Mouse (Mus musculus) limb, embryonic 12.5 days (tissue): Measurements from ENCODE around the gene Aadacl3. TPM values are rescaled to one million over a fixed set of nuclear protein-coding genes. Genes with fewer than 3 reads are reported as not detected.

Experiments
- ATAC-seq: fragments of 200-750 bp; cut with Nextera tagmentation; 2 replicates; pipeline ENCODE4 v1.8.0; 2017; ENCODE audit warnings: low read depth, moderate TSS enrichment; ENCODE audit not compliant: insufficient number of reproducible peaks, insufficient read depth, low FRiP score, low TSS enrichment
- H3K27ac ChIP-seq: fragments of 300-500 bp; sonication (generic); 2 replicates; pipeline ENCODE4 v1.5.1; 2016; ENCODE audit warnings: mild to moderate bottlenecking, moderate library complexity
- H3K27me3 ChIP-seq: fragments of 300-500 bp; sonication (generic); 2 replicates; pipeline ENCODE4 v1.6.1; 2016; ENCODE audit warnings: mild to moderate bottlenecking, moderate library complexity
- H3K36me3 ChIP-seq: fragments of 300-500 bp; sonication (generic); 2 replicates; pipeline ENCODE4 v1.6.1; 2016; ENCODE audit warnings: mild to moderate bottlenecking, moderate library complexity
- H3K4me1 ChIP-seq: fragments of 300-500 bp; sonication (generic); replicated peaks from 2 replicates; pipeline ENCODE4 v1.6.1; 2016
- H3K4me2 ChIP-seq: fragments of 300-500 bp; sonication (generic); 2 replicates; pipeline ENCODE4 v1.6.1; 2016; ENCODE audit warnings: mild to moderate bottlenecking, moderate library complexity
- H3K4me3 ChIP-seq: fragments of 300-500 bp; sonication (generic); replicated peaks from 2 replicates; pipeline ENCODE4 v1.5.1; 2016; ENCODE audit warnings: mild to moderate bottlenecking
- H3K9ac ChIP-seq: fragments of 300-500 bp; sonication (generic); replicated peaks from 2 replicates; pipeline ENCODE4 v1.6.1; 2016; ENCODE audit warnings: mild to moderate bottlenecking, moderate library complexity
- H3K9me3 ChIP-seq: fragments of 300-500 bp; sonication (generic); 2 replicates; pipeline ENCODE4 v1.6.1; 2016; ENCODE audit warnings: mild to moderate bottlenecking, moderate library complexity
- WGBS: fragments of 180-500 bp; shearing (Covaris S2); methylation state at CpG from one replicate; pipeline ENCODE4 v1.1.7; 2016; 5-methylcytosine and 5-hydroxymethylcytosine counted together
- polyA plus RNA-seq: library from polyadenylated mRNA; unstranded; fragments of >200 nt; fragmentation: Nextera tagmentation; extraction: Ambion mirVana; gene quantifications from 2 replicates; pipeline ENCODE4 v1.2.1, GENCODE M21; 2016

Gene Aadacl3
- not detected in 2 replicates for polyA plus RNA-seq

DNA sequence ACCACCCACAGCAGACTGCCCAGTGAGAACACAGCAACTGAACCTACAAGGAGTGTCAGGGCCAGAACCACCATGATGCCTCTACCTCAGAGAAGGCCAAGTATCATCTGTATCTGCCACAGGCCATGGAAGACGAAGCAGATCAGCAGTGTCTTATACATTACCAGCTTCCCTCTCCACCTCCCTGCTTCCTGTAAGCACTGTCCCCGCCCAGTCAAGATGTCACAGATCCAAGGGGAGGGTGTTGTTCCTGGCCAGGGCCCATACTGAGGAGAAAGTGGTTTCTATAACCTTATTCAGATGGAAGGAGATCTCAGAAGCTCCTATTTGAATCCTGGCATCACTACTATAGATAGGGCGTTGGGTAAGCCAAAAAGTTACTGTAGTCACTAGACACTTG is at the start of gene Aadacl3:
Aadacl3 (minus strand) TSS at position 101 of the 400 bp plus-strand sequence.
- Histone ChIP-seq H3K36me3 (no peaks in the 10 kb centered on the region), H3K4me2 (no peak within 1 kb of the TSS), H3K27ac (no peak within 1 kb of the TSS), H3K4me1 (no peaks in the 10 kb centered on the region), H3K9ac (no peak within 1 kb of the TSS), H3K9me3 (no peaks in the 10 kb centered on the region; the same call in 1 of the 2 replicates), H3K4me3 (no peak within 1 kb of the TSS), H3K27me3 (no peaks in the 10 kb centered on the region)
- no peak for ATAC-seq
- 66% methylated on average over 3 of the region's 3 CpGs for WGBS

- no peak overlapping the region for H3K27ac ChIP-seq
- H3K4me2 ChIP-seq: no peak overlapping the region
- no peaks in the 10 kb centered on the region for H3K4me1 ChIP-seq
- 86% methylated on average over 1 of the region's 1 CpGs for whole genome bisulfite sequencing
- ATAC-seq: no peak
- no peak overlapping the region for H3K9ac ChIP-seq
- H3K27me3 ChIP-seq: no peaks in the 10 kb centered on the region
- no peak overlapping the region for H3K4me3 ChIP-seq
- no peaks in the 10 kb centered on the region for H3K36me3 ChIP-seq
- no peaks in the 10 kb centered on the region for H3K9me3 ChIP-seq
Measured at GRCm38 (mm10) chr4:144506518-144506917, 43.0 kb upstream of the Aadacl3 start.

DNA sequence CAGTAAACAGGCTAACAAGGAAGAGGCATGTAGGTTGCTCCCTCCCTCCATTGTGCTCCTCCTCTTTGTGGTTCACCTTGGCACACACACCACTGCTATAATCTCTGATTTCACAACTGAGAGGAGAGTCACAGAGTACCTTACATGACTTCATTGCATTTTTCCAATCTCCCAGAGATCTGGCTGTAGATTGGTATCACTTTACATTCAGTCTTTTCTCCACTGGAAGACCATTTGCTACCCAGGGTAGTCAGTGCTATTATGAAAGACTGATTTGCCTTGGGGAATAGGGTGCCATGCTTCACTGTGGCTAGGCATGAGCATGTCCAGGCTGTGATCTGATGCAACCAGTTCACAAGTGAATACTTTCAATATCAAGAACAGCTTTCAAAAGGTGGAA is 29.8 kb upstream of the Aadacl3 start:
- Histone ChIP-seq H3K4me3 (no peak overlapping the region), H3K27ac (no peak overlapping the region), H3K4me1 (no peaks in the 10 kb centered on the region), H3K9ac (no peak overlapping the region), H3K9me3 (no peaks in the 10 kb centered on the region; the same call in 1 of the 2 replicates), H3K36me3 (no peaks in the 10 kb centered on the region), H3K4me2 (no peak overlapping the region), H3K27me3 (no peaks in the 10 kb centered on the region)
- ATAC-seq: no peak

DNA sequence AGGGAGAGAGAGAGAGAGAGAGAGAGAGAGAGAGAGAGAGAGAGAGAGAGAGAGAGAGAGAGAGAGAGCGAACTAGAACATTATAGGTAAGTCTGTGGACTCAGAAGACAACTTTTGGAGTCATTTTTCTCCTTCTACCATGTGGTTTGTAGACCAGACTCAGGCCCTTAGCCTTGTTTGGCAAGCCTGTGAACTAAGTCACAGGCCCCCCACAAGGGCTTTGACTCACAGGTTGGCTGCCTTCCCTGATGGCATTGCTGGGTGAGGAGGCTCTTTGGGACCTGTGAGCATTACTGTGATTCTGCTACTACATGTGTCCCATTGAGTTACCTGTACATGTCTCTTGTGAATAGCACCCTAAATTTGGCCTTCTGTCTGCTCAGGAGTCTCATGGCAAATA is 4.5 kb upstream of the Aadacl3 start:
- H3K4me2 ChIP-seq: no peak overlapping the region
- no peaks in the 10 kb centered on the region for H3K27me3 ChIP-seq
- H3K4me3 ChIP-seq: no peak overlapping the region
- no peaks in the 10 kb centered on the region for H3K36me3 ChIP-seq
- no peaks in the 10 kb centered on the region for H3K4me1 ChIP-seq
- ATAC-seq: no peak
- no peak overlapping the region for H3K27ac ChIP-seq
- WGBS: 83% methylated on average over 1 of the region's 1 CpGs
- no peak overlapping the region for H3K9ac ChIP-seq
- H3K9me3 ChIP-seq: no peaks in the 10 kb centered on the region; the same call in 1 of the 2 replicates

DNA sequence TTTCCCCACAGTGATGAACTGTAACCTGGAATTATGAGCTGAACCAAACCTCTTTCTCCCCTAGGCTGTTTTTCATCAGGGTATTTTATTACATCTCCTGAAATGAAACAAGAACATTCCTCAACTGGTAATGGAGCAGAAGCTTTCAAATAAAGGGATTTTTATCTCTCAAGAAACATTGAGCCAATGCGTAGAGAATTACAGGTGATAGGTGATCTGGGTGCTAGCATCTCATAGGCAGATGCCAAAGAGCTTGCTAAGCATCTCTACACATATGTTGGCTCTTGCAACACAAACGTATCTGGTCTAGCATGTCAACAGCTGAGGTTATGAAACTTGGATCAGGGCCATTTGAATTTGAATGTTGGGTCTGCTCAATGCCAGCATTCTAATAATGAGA is 1.6 kb upstream of the Aadacl3 start:
- Histone ChIP-seq H3K27ac (no peak overlapping the region), H3K4me1 (no peaks in the 10 kb centered on the region), H3K9ac (no peak overlapping the region), H3K4me2 (no peak overlapping the region), H3K27me3 (no peaks in the 10 kb centered on the region), H3K36me3 (no peaks in the 10 kb centered on the region), H3K9me3 (no peaks in the 10 kb centered on the region; the same call in 1 of the 2 replicates), H3K4me3 (no peak overlapping the region)
- WGBS: 88% methylated on average over 2 of the region's 2 CpGs
- ATAC-seq: no peak

- H3K4me1 ChIP-seq: no peaks in the 10 kb centered on the region
- H3K9ac ChIP-seq: no peak within 1 kb of the TSS
- no peak for ATAC-seq
- H3K4me3 ChIP-seq: no peak within 1 kb of the TSS
- H3K4me2 ChIP-seq: no peak within 1 kb of the TSS
- no peak within 1 kb of the TSS for H3K27ac ChIP-seq
- 75% methylated on average over 2 of the region's 2 CpGs for WGBS
- peaks cover 3% of the 10 kb centered on the region; the same call in 1 of the 2 replicates for H3K9me3 ChIP-seq
- H3K36me3 ChIP-seq: no peaks in the 10 kb centered on the region
- no peaks in the 10 kb centered on the region for H3K27me3 ChIP-seq
Measured at GRCm38 (mm10) chr4:144453217-144453616, 10.3 kb downstream of the Aadacl3 start, which contains the start of gene Gm9944. Gene Gm9944 (minus strand): TSS chr4:144453317.

DNA sequence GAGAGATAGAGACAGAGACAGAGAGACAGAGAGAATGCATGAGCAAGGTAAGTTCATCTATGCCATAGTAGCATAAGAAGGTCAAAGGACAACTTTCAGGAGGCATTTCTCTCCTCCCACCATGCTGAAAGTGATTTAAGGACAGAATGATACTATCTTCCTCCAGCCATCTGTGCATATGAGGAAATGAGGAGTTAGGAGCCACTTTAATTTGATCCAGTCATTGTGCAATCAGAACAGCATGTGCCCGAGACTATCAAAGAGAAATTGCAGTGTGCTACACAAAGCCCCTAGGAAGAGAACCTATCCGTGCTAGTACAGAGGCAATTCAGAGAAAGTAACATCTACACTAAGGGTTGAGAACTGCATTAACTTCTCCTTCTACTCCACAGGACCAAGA is 15.0 kb downstream of the Aadacl3 start:
- no peaks in the 10 kb centered on the region for H3K4me1 ChIP-seq
- no peaks in the 10 kb centered on the region for H3K36me3 ChIP-seq
- no peak for ATAC-seq
- H3K9ac ChIP-seq: no peak overlapping the region
- WGBS: 52% methylated on average over 2 of the region's 2 CpGs
- H3K27ac ChIP-seq: no peak overlapping the region
- no peaks in the 10 kb centered on the region for H3K9me3 ChIP-seq
- no peak overlapping the region for H3K4me3 ChIP-seq
- H3K4me2 ChIP-seq: no peak overlapping the region
- H3K27me3 ChIP-seq: no peaks in the 10 kb centered on the region

- peaks cover 7% of the 10 kb centered on the region; the same call in 1 of the 2 replicates for H3K9me3 ChIP-seq
- H3K27ac ChIP-seq: no peak overlapping the region
- H3K4me3 ChIP-seq: no peak overlapping the region
- WGBS: 75% methylated on average over 1 of the region's 1 CpGs
- no peak overlapping the region for H3K9ac ChIP-seq
- no peaks in the 10 kb centered on the region for H3K36me3 ChIP-seq
- ATAC-seq: no peak
- no peak overlapping the region for H3K4me2 ChIP-seq
- H3K27me3 ChIP-seq: no peaks in the 10 kb centered on the region
- H3K4me1 ChIP-seq: no peaks in the 10 kb centered on the region
Measured at GRCm38 (mm10) chr4:144441582-144441981, 22.0 kb downstream of the Aadacl3 start.

GRCm38 (mm10) chr4:144441095-144441494 is 22.5 kb downstream of the Aadacl3 start:
- ATAC-seq: no peak
- Histone ChIP-seq H3K4me2 (no peak overlapping the region), H3K27ac (no peak overlapping the region), H3K9me3 (peaks cover 7% of the 10 kb centered on the region; the same call in 1 of the 2 replicates), H3K9ac (no peak overlapping the region), H3K4me1 (no peaks in the 10 kb centered on the region), H3K36me3 (no peaks in the 10 kb centered on the region), H3K4me3 (no peak overlapping the region), H3K27me3 (no peaks in the 10 kb centered on the region)
- WGBS: 93% methylated on average over 4 of the region's 4 CpGs

- ATAC-seq: no peak
- H3K27ac ChIP-seq: no peak within 1 kb of the TSS
- H3K9me3 ChIP-seq: peaks cover 7% of the 10 kb centered on the region; the same call in 1 of the 2 replicates
Measured at GRCm38 (mm10) chr4:144438672-144439071, 24.9 kb downstream of the Aadacl3 start, which contains the start of gene 1700012P22Rik. Gene 1700012P22Rik (minus strand): TSS chr4:144438772.

GRCm38 (mm10) chr4:144433216-144433615 is 30.3 kb downstream of the Aadacl3 start:
- H3K9me3 ChIP-seq: no peaks in the 10 kb centered on the region
- no peaks in the 10 kb centered on the region for H3K36me3 ChIP-seq
- H3K4me1 ChIP-seq: no peaks in the 10 kb centered on the region
- no peak overlapping the region for H3K4me3 ChIP-seq
- H3K27ac ChIP-seq: no peak overlapping the region
- H3K4me2 ChIP-seq: no peak overlapping the region
- no peak for ATAC-seq
- 90% methylated on average over 5 of the region's 5 CpGs for WGBS
- H3K27me3 ChIP-seq: no peaks in the 10 kb centered on the region
- no peak overlapping the region for H3K9ac ChIP-seq

More at GRCm38 (mm10) chr4:144438672-144439071, 24.9 kb downstream of the Aadacl3 start, which contains the start of gene 1700012P22Rik:
- no peaks in the 10 kb centered on the region for H3K36me3 ChIP-seq
- H3K4me2 ChIP-seq: no peak within 1 kb of the TSS
- no peaks in the 10 kb centered on the region for H3K4me1 ChIP-seq
- no peak within 1 kb of the TSS for H3K4me3 ChIP-seq
- H3K27me3 ChIP-seq: no peaks in the 10 kb centered on the region
- H3K9ac ChIP-seq: no peak within 1 kb of the TSS

- 76% methylated on average over 2 of the region's 2 CpGs for WGBS
- Histone ChIP-seq H3K27ac (no peak overlapping the region), H3K9me3 (no peaks in the 10 kb centered on the region), H3K4me1 (no peaks in the 10 kb centered on the region), H3K4me2 (no peak overlapping the region), H3K4me3 (no peak overlapping the region), H3K9ac (no peak overlapping the region), H3K36me3 (no peaks in the 10 kb centered on the region), H3K27me3 (no peaks in the 10 kb centered on the region)
- no peak for ATAC-seq
Measured at GRCm38 (mm10) chr4:144430723-144431122, 32.8 kb downstream of the Aadacl3 start.
